Mouse (Mus musculus) liver, embryonic 11.5 days (tissue): Measurements from ENCODE around the gene Gm10251. TPM values are rescaled to one million over a fixed set of nuclear protein-coding genes. Genes with fewer than 3 reads are reported as not detected.
A peak's percentile ranks its signal among the peaks of the same experiment; 100 is the strongest.
"Not testable (repeated sequence)": the region's sequence is repeated elsewhere in the genome, so short reads cannot be mapped to it uniquely, and the experiment has no call there.

Experiments
- ATAC-seq: fragments of 200-750 bp; cut with Nextera tagmentation; replicated peaks from 2 replicates; pipeline ENCODE4 v1.8.0; 2017; ENCODE audit warnings: moderate number of reproducible peaks, mild to moderate bottlenecking, moderate TSS enrichment, moderate library complexity; ENCODE audit not compliant: low FRiP score
- DNase-seq: peaks from one replicate; pipeline ENCODE4 v3.0.0-alpha.2; 2017; ENCODE audit warnings: low spot score
- H3K27ac ChIP-seq: fragments of 300-500 bp; sonication (generic); 2 replicates; pipeline ENCODE4 v1.5.1; 2014; ENCODE audit warnings: mild to moderate bottlenecking, low read depth, low read length, control low read depth
- H3K27me3 ChIP-seq: fragments of 300-500 bp; sonication (generic); replicated peaks from 2 replicates; pipeline ENCODE4 v1.6.1; 2014; ENCODE audit warnings: low read length, mixed read lengths; ENCODE audit not compliant: control insufficient read depth, insufficient read depth
- H3K36me3 ChIP-seq: fragments of 300-500 bp; sonication (generic); 2 replicates; pipeline ENCODE4 v1.6.1; 2014; ENCODE audit warnings: mild to moderate bottlenecking, low read length, moderate library complexity, mixed read lengths; ENCODE audit not compliant: control insufficient read depth, insufficient read depth
- H3K4me1 ChIP-seq: fragments of 300-500 bp; sonication (generic); replicated peaks from 2 replicates; pipeline ENCODE4 v1.6.1; 2014; ENCODE audit warnings: low read length, mixed read lengths; ENCODE audit not compliant: control insufficient read depth, insufficient read depth
- H3K4me2 ChIP-seq: fragments of 300-500 bp; sonication (generic); 2 replicates; pipeline ENCODE4 v1.6.1; 2014; ENCODE audit warnings: mild to moderate bottlenecking, control low read depth, moderate library complexity
- H3K4me3 ChIP-seq: fragments of 300-500 bp; sonication (generic); 2 replicates; pipeline ENCODE4 v1.5.1; 2014; ENCODE audit warnings: low read depth, low read length, control low read depth
- H3K9ac ChIP-seq: fragments of 300-500 bp; sonication (generic); 2 replicates; pipeline ENCODE4 v1.6.1; 2014; ENCODE audit warnings: low read depth, low read length, control low read depth
- H3K9me3 ChIP-seq: fragments of 300-500 bp; sonication (generic); 2 replicates; pipeline ENCODE4 v1.6.1; 2016; ENCODE audit warnings: low read length, inconsistent platforms, mixed read lengths; ENCODE audit not compliant: control insufficient read depth
- WGBS: fragments of 180-500 bp; shearing (Covaris S2); extraction: QIAGEN DNeasy Blood & Tissue Kit; methylation state at CpG from one replicate; pipeline ENCODE4 v1.1.7; 2014; 5-methylcytosine and 5-hydroxymethylcytosine counted together
- polyA plus RNA-seq: library from polyadenylated mRNA; unstranded; fragments of >200 nt; fragmentation: Nextera tagmentation; extraction: Ambion mirVana; gene quantifications from 2 replicates; pipeline ENCODE4 v1.2.1, GENCODE M21; 2014

The Gm10251 gene
- polyA plus RNA-seq, result not detected in 2 replicates

GRCm38 (mm10) chr14:6684070-6684469 is at the start of gene Gm10251:
Gm10251 (minus strand) TSS chr14:6684170.
- H3K36me3 ChIP-seq, H3K27ac ChIP-seq, H3K4me1 ChIP-seq, H3K27me3 ChIP-seq, H3K9me3 ChIP-seq, H3K4me3 ChIP-seq, ATAC-seq, DNase-seq, H3K4me2 ChIP-seq, H3K9ac ChIP-seq: not testable (repeated sequence)
- WGBS, result no CpG with 5 or more reads among the region's 1 CpGs

DNA sequence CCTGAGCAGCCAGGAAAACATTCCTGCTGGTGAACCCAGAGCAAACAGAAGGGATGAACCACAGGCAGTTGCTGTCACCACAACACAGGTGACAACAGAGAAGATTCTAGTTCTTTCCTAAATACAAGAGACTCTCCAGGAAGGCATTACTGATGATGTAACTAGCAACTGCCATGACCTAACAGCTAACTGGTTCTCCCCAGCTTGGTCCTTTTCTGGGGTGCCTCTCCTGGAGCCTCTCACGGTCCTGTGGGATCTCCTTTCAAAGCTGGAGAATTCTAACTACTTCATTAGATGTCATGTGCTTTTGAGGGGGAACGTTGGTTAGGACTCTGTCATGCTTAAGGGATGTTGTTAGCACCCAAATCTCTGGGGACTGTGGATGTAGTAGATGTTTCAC is 36.2 kb upstream of the Gm10251 start, which contains the start of gene Gm8050:
Gm8050 (minus strand) TSS at position 101 of the 400 bp plus-strand sequence.
- WGBS, result no CpG with 5 or more reads among the region's 2 CpGs
- not testable (repeated sequence) for H3K4me1 ChIP-seq, H3K4me2 ChIP-seq, H3K27ac ChIP-seq, H3K36me3 ChIP-seq, H3K4me3 ChIP-seq, H3K27me3 ChIP-seq, DNase-seq, ATAC-seq, H3K9ac ChIP-seq, H3K9me3 ChIP-seq

- H3K4me1 ChIP-seq, ATAC-seq, H3K9ac ChIP-seq, H3K4me3 ChIP-seq, H3K36me3 ChIP-seq, H3K27me3 ChIP-seq, H3K27ac ChIP-seq, H3K9me3 ChIP-seq, DNase-seq, H3K4me2 ChIP-seq: not testable (repeated sequence)
- 38% methylated on average over 1 of the region's 2 CpGs for WGBS
Observed at GRCm38 (mm10) chr14:6622318-6622717, 61.7 kb downstream of the Gm10251 start, which contains the start of gene Gm3460. Gm3460 (minus strand) TSS chr14:6622418.

DNA sequence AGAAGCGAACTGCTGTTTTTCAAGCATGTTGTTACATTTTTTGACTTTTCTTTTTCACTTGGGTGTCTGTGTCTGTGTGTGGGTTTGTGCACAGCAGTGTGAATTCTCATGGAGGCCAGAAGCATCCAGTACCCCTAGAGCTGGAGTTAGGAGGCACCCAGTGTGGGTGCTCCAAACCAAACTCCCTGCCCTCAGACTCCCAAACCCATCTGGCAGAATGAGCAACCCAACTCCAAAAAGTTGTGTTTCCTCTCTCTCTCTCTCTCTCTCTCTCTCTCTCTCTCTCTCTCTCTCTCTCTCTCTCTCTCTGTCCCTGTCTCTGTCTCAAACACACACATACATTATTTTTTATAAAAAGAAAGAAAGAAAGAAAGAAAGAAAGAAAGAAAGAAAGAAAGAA is 77.5 kb downstream of the Gm10251 start:
- H3K9ac ChIP-seq, ATAC-seq, H3K36me3 ChIP-seq, H3K9me3 ChIP-seq, H3K27me3 ChIP-seq, H3K27ac ChIP-seq, DNase-seq, H3K4me2 ChIP-seq, H3K4me3 ChIP-seq, H3K4me1 ChIP-seq: not testable (repeated sequence)
- no CpG with 5 or more reads among the region's 1 CpGs for WGBS

DNA sequence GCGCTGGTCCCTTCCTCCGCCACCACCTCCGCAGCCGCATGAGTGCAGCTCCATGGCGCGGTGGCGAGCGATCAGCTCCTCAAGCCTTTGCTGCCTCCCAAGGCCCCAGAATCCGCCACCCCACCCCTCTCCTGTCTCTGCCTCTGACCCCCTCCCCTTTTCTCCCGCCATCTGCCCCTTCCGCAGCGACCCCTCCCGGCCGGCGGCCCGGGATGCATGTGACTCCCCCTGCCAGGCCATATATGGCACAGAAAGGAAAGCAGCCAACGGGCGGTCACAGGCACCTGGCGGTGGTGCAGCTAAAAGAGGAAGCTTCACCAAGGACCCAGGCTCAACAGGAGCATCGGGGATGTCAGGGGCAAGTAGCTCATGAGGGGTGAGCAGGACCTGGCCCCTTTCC is 79.0 kb downstream of the Gm10251 start:
- WGBS, result under 1% methylated on average over 16 of the region's 20 CpGs
- ATAC-seq, H3K36me3 ChIP-seq, H3K4me3 ChIP-seq, H3K27ac ChIP-seq, H3K9ac ChIP-seq, H3K27me3 ChIP-seq, H3K4me1 ChIP-seq, H3K9me3 ChIP-seq: not testable (repeated sequence)
- DNase-seq, result peak; percentile 26
- peak overlapping the region; percentile 47 for H3K4me2 ChIP-seq

DNA sequence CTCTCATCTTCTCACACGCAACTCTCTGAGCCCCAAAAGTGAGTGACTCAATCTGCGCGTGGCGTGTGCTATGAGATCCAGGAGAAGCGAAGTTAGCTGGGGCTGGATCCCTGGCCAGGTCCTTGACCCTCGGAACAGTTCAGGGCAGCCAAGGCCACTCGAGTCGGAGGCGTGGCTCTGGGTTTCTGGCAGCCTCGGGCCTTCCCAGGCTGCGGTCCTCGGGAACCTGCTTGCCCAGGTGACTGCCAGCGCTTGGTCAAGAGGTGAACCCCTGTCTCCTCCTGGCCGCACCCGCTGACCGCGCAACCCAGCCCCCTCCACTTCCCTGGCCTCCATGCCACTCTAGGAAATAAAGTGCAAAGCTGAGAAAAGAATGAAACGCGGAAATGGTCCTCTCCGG is 79.4 kb downstream of the Gm10251 start:
- H3K27me3 ChIP-seq, H3K9ac ChIP-seq, H3K4me3 ChIP-seq, H3K9me3 ChIP-seq, H3K27ac ChIP-seq, H3K4me1 ChIP-seq, H3K36me3 ChIP-seq, ATAC-seq: not testable (repeated sequence)
- peak; percentile 0 for DNase-seq
- 8% methylated on average over 17 of the region's 20 CpGs for WGBS
- peak overlapping the region; percentile 47 for H3K4me2 ChIP-seq

- WGBS, result 25% methylated on average over 1 of the region's 2 CpGs
- not testable (repeated sequence) for H3K36me3 ChIP-seq, DNase-seq, H3K27ac ChIP-seq, H3K4me1 ChIP-seq, H3K9me3 ChIP-seq, H3K4me2 ChIP-seq, H3K27me3 ChIP-seq, H3K9ac ChIP-seq, ATAC-seq, H3K4me3 ChIP-seq
Observed at GRCm38 (mm10) chr14:6590513-6590912, 93.5 kb downstream of the Gm10251 start, which contains the start of gene Gm3629. Gm3629 (minus strand) TSS chr14:6590613.

Other genes starting within 250 kb of the Gm10251 start
- not detected in 2 replicates for gene Gm3594, start 239.6 kb downstream of the Gm10251 start, polyA plus RNA-seq
- gene Gm8356, start 146.9 kb downstream of the Gm10251 start, polyA plus RNA-seq, result not detected in 2 replicates
- gene Gm3629, start 93.6 kb downstream of the Gm10251 start, polyA plus RNA-seq, result 0.10 TPM in 1 of 2 replicates, not detected in the other
- not detected in 2 replicates for gene Gm3460, start 61.8 kb downstream of the Gm10251 start, polyA plus RNA-seq
- gene Gm8050, start 36.1 kb upstream of the Gm10251 start, polyA plus RNA-seq, result not detected in 2 replicates
- 1.8 and 1.9 TPM in 2 replicates for gene Gm3636, start 58.2 kb upstream of the Gm10251 start, polyA plus RNA-seq
- gene Gm8362, start 90.2 kb upstream of the Gm10251 start, polyA plus RNA-seq, result not detected in 2 replicates
- gene Gm3642, start 156.1 kb upstream of the Gm10251 start, polyA plus RNA-seq, result not detected in 2 replicates
- gene Gm3667, start 205.8 kb upstream of the Gm10251 start, polyA plus RNA-seq, result 0.26 TPM in 1 of 2 replicates, not detected in the other